Mouse (Mus musculus) thymus, adult 18-20 months (tissue): ENCODE results near the gene St8sia1.
A peak's percentile ranks its signal among the peaks of the same experiment; 100 is the strongest.

Experiments
- DNase-seq, 2 experiments: peaks; one replicate each; pipeline ENCODE4 v3.0.0; 2022; ENCODE audit warnings: mixed read lengths in 2 of 2

The St8sia1 gene

GRCm38 (mm10) chr6:142859946-142860345 is 104.3 kb downstream of the St8sia1 start:
- no peak for DNase-seq

GRCm38 (mm10) chr6:142858937-142859336 is 105.3 kb downstream of the St8sia1 start:
- DNase-seq, result no peak

- DNase-seq, result no peak
Measured at GRCm38 (mm10) chr6:142856258-142856874, 107.9 kb downstream of the St8sia1 start.

GRCm38 (mm10) chr6:142855761-142856160 is 108.5 kb downstream of the St8sia1 start:
- no peak for DNase-seq

- no peak for DNase-seq
Measured at GRCm38 (mm10) chr6:142852419-142853377, 111.6 kb downstream of the St8sia1 start.

- DNase-seq, result no peak
Measured at GRCm38 (mm10) chr6:142850436-142850835, 113.8 kb downstream of the St8sia1 start.

GRCm38 (mm10) chr6:142849326-142849725 is 114.9 kb downstream of the St8sia1 start:
- no peak for DNase-seq

- no peak for DNase-seq
Measured at GRCm38 (mm10) chr6:142847914-142848674, 116.2 kb downstream of the St8sia1 start.

- DNase-seq, result no peak
Measured at GRCm38 (mm10) chr6:142846855-142847254, 117.4 kb downstream of the St8sia1 start.

GRCm38 (mm10) chr6:142845066-142845465 is 119.2 kb downstream of the St8sia1 start:
- DNase-seq, result no peak

GRCm38 (mm10) chr6:142844061-142844460 is 120.2 kb downstream of the St8sia1 start:
- no peak for DNase-seq

GRCm38 (mm10) chr6:142838501-142838900 is 125.8 kb downstream of the St8sia1 start:
- DNase-seq, result no peak

GRCm38 (mm10) chr6:142837326-142837725 is 126.9 kb downstream of the St8sia1 start:
- DNase-seq, result no peak

- DNase-seq, result no peak
Measured at GRCm38 (mm10) chr6:142835726-142836125, 128.5 kb downstream of the St8sia1 start.

- DNase-seq, result no peak
Measured at GRCm38 (mm10) chr6:142834911-142835310, 129.3 kb downstream of the St8sia1 start.

- DNase-seq, result no peak
Measured at GRCm38 (mm10) chr6:142831706-142832105, 132.5 kb downstream of the St8sia1 start.

- DNase-seq, result peak in 1 of 2 experiments; percentile 23
Measured at GRCm38 (mm10) chr6:142831243-142831642, 133.0 kb downstream of the St8sia1 start.

GRCm38 (mm10) chr6:142830221-142830620 is 134.0 kb downstream of the St8sia1 start:
- DNase-seq, result no peak

GRCm38 (mm10) chr6:142825449-142825848 is 138.8 kb downstream of the St8sia1 start:
- no peak for DNase-seq

GRCm38 (mm10) chr6:142823008-142823787 is 141.1 kb downstream of the St8sia1 start:
- DNase-seq, result no peak

- no peak for DNase-seq
Measured at GRCm38 (mm10) chr6:142818306-142818705, 145.9 kb downstream of the St8sia1 start.

GRCm38 (mm10) chr6:142815513-142815912 is 148.7 kb downstream of the St8sia1 start:
- no peak for DNase-seq
